Mouse (Mus musculus) adrenal gland, adult 8-10 months (tissue): ENCODE measurements around the gene Naglu. TPM values are rescaled to one million over a fixed set of nuclear protein-coding genes. Genes with fewer than 3 reads are reported as not detected.

Experiments
- DNase-seq: peaks from one replicate; pipeline ENCODE4 v3.0.0; 2022
- microRNA-seq, 2 experiments: library from miRNA; unstranded; fragments of <30 nt; microRNA quantifications; one replicate each; pipeline ENCODE4 v1.2.0; 2022
- total RNA-seq, 4 experiments: library from RNA; stranded (reverse); gene quantifications; 2 replicates each; pipeline ENCODE4 v1.2.4; 2022

Gene Naglu
- total RNA-seq, 4 experiments from 2014 or later = 45.3 to 51.8 (median 49.6) TPM

DNA sequence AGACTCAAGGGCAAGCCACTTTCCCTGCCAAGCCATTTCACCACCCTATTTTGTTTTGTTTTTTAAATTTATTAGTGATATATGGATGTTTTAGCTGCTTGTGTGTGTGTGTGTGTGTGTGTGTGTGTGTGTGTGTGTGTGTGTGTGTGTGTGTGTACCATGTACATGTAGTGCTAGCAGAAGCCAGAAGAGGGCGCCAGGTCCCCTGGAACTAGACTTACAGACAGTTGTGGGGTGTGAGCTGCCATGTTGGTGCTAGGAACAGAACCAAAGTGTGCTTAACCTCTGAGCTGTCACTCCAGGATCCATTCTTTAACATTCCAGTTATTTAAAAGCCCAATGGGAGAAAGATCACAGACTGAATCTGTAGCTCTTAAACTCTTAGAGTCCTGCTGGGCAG is 57.3 kb downstream of the Naglu start:
- no peak for DNase-seq

Small RNA genes within 50 kb of the gene (microRNA-seq; reads per million reads assigned to microRNA genes)
- gene Mir6928 = 0.35 to 0.50 reads per million in 2 experiments

Other genes with a start within 250 kb of the Naglu start
- gene Stat5b, start 219.3 kb upstream of the Naglu start, total RNA-seq = 10 to 100 TPM; 64.5 to 92.1 (median 73.7) TPM
- gene Stat5a, start 210.7 kb upstream of the Naglu start, total RNA-seq = 10 to 100 TPM; 30.6 to 60.4 (median 41.2) TPM
- 100 to 1,000 TPM in 1 of 4 experiments, 10 to 100 TPM in 3; 84.0 to 116 (median 95.7) TPM for gene Stat3, start 130.5 kb upstream of the Naglu start, total RNA-seq
- 100 to 1,000 TPM; 321 to 363 (median 344) TPM for gene Cavin1, start 99.1 kb upstream of the Naglu start, total RNA-seq
- gene Atp6v0a1, start 60.6 kb upstream of the Naglu start, total RNA-seq = 100 to 1,000 TPM; 155 to 222 (median 186) TPM
- 1 to 10 TPM; 1.7 to 2.4 (median 2.0) TPM for gene Hsd17b1, start 8.4 kb downstream of the Naglu start, total RNA-seq
- gene Coasy, start 12.6 kb downstream of the Naglu start, total RNA-seq = 100 to 1,000 TPM in 2 of 4 experiments, 10 to 100 TPM in 2; 70.8 to 104 (median 89.9) TPM
- 10 to 100 TPM; 38.1 to 69.0 (median 47.6) TPM for gene Mlx, start 17.3 kb downstream of the Naglu start, total RNA-seq
- 1 to 10 TPM; 3.6 to 5.9 (median 4.2) TPM for gene Psmc3ip, start 25.4 kb downstream of the Naglu start, total RNA-seq
- gene Retreg3, start 49.9 kb downstream of the Naglu start, total RNA-seq = 10 to 100 TPM; 48.0 to 56.4 (median 50.8) TPM
- 10 to 100 TPM; 34.2 to 43.3 (median 36.8) TPM for gene Tubg1, start 49.9 kb downstream of the Naglu start, total RNA-seq
- gene Tubg2, start 85.9 kb downstream of the Naglu start, total RNA-seq = 10 to 100 TPM in 2 of 4 experiments, 1 to 10 TPM in 2; 6.1 to 11.1 (median 9.9) TPM
- 1 to 10 TPM; 5.7 to 7.4 (median 6.4) TPM for gene Cntnap1, start 100.5 kb downstream of the Naglu start, total RNA-seq
- 10 to 100 TPM; 26.9 to 44.3 (median 30.4) TPM for gene Plekhh3, start 101.3 kb downstream of the Naglu start, total RNA-seq
- under 1 TPM; 0.15 to 0.70 (median 0.36) TPM for gene Ccr10, start 105.4 kb downstream of the Naglu start, total RNA-seq
- 10 to 100 TPM; 39.9 to 59.3 (median 47.7) TPM for gene Ezh1, start 156.5 kb downstream of the Naglu start, total RNA-seq
- 10 to 100 TPM; 26.3 to 56.5 (median 40.7) TPM for gene Ramp2, start 176.0 kb downstream of the Naglu start, total RNA-seq
- gene Vps25, start 183.7 kb downstream of the Naglu start, total RNA-seq = 100 to 1,000 TPM; 109 to 120 (median 113) TPM
- 1 to 10 TPM; 2.8 to 6.7 (median 4.9) TPM for gene Wnk4, start 190.6 kb downstream of the Naglu start, total RNA-seq
- under 1 TPM; 0.40 to 0.62 (median 0.57) TPM for gene Cntd1, start 209.0 kb downstream of the Naglu start, total RNA-seq
- 10 to 100 TPM; 67.9 to 76.1 (median 74.4) TPM for gene Coa3, start 209.1 kb downstream of the Naglu start, total RNA-seq
- 100 to 1,000 TPM; 161 to 204 (median 178) TPM for gene Becn1, start 232.3 kb downstream of the Naglu start, total RNA-seq
- 100 to 1,000 TPM; 120 to 143 (median 125) TPM for gene Psme3, start 246.2 kb downstream of the Naglu start, total RNA-seq